Mouse (Mus musculus): Measurements from ENCODE around the gene AC161166.1. TPM values are rescaled to one million over a fixed set of nuclear protein-coding genes. Genes with fewer than 3 reads are reported as not detected.

AC161166.1 gene
- polyA plus RNA-seq (2015; fragmentation: Nextera tagmentation; extraction: Ambion mirVana): 0.06 and 0.10 TPM in 2 replicates

DNA sequence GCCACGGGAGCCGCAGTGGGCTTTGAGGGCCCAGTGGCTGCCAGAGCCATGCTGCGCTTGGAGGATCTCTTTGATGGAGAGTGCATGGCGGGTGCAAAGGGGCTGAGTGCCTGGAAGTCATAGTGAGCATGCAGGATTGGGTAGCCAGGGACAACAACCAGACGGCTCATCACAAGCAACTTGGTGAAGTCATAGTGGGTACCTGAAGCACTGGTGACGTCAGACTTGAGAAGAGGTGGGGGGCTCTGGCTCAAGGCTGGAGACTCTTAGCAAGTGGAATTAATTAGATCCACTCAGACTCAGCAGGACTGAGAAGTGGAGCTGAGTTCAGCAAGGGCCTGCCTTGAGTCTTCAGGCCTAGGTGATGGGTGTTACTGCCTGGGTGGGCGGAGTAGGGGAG lies at the start of gene AC161166.1:
TSS of gene AC161166.1 (minus strand) at position 101 of the 400 bp plus-strand sequence.
- DNase-seq (ENCODE audit: low spot score): no peak
- Histone ChIP-seq H3K9me3 (ENCODE audit: low read length) (no peaks in the 10 kb centered on the region), H3K4me1 (ENCODE audit: insufficient read depth, low read depth, low read length) (no peaks in the 10 kb centered on the region; the same call in 1 of the 2 replicates), H3K27me3 (replicated peaks; ENCODE audit: insufficient read depth, low read length) (no peaks in the 10 kb centered on the region), H3K4me2 (replicated peaks; ENCODE audit: low read depth, low read length) (no peak within 1 kb of the TSS), H3K27ac (ENCODE audit: low read length) (no peak within 1 kb of the TSS), H3K9ac (replicated peaks; ENCODE audit: low read depth) (no peak within 1 kb of the TSS), H3K4me3 (ENCODE audit: low read depth, low read length) (no peak within 1 kb of the TSS), H3K36me3 (ENCODE audit: insufficient read depth, low read length) (no peaks in the 10 kb centered on the region)
- TF ChIP-seq CTCF (IDR thresholded peaks at IDR 0.05): no peak
- no peak for TF ChIP-seq EP300 (IDR thresholded peaks at IDR 0.05)
- no peak for ATAC-seq
- 92% methylated on average over 7 of the region's 7 CpGs for WGBS

DNA sequence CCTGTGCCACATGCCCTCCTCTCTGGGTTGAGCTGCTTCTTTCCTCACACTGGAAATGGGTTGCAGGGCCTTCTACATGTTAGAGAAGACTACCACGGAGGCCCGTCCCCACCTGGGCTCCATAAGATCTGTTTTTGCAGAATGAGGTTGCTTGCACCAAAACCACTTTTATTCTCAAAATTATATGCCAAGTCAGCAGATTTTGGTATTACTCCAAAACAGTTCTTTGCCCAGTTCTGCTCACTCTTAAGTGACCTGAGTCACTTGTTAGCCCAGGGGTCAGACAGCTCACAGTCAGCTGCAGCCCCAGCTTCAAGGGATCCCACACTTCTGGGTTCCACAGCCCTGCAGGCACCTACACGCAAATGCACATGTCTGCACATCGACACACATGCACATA lies 49.2 kb upstream of the AC161166.1 start:
- 86% methylated on average over 4 of the region's 4 CpGs for WGBS
- no peaks in the 10 kb centered on the region for H3K27me3 ChIP-seq (replicated peaks; ENCODE audit: insufficient read depth, low read length)
- no peak for DNase-seq (ENCODE audit: low spot score)
- TF ChIP-seq EP300 (IDR thresholded peaks at IDR 0.05) (no peak), CTCF (IDR thresholded peaks at IDR 0.05) (no peak)
- peaks cover 5% of the 10 kb centered on the region; the same call in 1 of the 2 replicates for H3K36me3 ChIP-seq (ENCODE audit: insufficient read depth, low read length)
- H3K9me3 ChIP-seq (ENCODE audit: low read length): no peaks in the 10 kb centered on the region
- H3K27ac ChIP-seq (ENCODE audit: low read length): no peak overlapping the region
- H3K4me3 ChIP-seq (ENCODE audit: low read depth, low read length): no peak overlapping the region
- no peak overlapping the region for H3K4me2 ChIP-seq (replicated peaks; ENCODE audit: low read depth, low read length)
- no peaks in the 10 kb centered on the region for H3K4me1 ChIP-seq (ENCODE audit: insufficient read depth, low read depth, low read length)
- no peak for ATAC-seq
- no peak overlapping the region for H3K9ac ChIP-seq (replicated peaks; ENCODE audit: low read depth)

DNA sequence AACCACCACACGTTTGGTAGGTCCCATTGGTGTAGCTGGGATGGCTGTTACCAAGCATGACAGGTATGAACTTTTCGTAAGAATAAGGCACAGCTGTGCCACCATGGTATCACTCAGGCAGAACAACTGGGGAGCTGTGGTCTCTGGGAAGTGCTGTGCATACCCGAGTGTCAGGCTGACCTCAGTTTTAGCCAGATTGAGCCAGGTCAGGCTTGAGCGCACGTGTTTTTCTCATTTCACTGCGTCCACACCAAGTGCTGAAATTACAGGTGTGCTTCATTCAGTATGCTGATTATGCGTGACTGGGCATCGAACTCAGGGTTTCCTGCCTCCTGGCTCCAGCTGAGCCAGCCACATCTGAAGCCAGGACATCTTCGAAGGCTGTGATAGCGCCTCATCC lies 43.5 kb upstream of the AC161166.1 start:
- ATAC-seq: no peak

DNA sequence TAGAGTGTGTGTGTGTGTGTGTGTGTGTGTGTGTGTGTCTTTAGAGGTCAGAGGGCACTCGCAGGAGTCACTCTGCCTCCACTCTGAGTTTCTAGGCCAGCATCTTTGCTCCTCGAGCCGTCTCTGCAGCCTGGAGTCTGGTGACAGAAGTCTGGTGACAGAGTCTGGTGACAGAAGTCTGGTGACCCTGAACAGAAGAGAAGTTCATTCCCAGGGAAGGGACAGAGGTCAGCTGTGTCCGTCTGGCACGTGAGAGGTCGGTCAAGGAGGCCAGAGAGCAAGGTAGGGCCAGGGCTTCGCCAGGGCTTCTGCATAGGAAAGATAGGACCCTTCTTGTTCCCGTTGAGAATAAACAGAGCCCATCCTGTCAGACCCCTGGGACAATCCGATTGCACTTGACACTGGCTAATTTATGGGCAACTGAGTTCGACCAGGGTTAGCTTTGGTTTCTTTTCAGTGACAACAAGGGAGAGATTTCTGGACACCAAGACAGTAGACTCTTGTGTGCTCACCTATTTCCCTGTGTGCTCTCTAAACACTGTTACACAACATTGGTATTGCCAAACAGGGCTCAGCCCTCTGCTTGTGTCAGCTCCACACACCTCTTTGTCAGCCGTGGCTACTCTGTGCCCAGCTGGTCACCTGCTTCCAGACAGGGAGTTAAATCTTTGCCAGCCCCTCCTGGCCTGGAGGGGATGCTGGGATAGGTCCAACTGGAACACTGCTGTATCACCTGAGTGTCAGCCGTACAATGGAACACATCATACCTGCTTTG lies 39.9 kb upstream of the AC161166.1 start:
- WGBS: 80% methylated on average over 12 of the region's 12 CpGs
- TF ChIP-seq CTCF (IDR thresholded peaks at IDR 0.05): no peak
- TF ChIP-seq EP300 (IDR thresholded peaks at IDR 0.05): no peak
- no peaks in the 10 kb centered on the region for H3K9me3 ChIP-seq (ENCODE audit: low read length)
- no peak overlapping the region for H3K4me3 ChIP-seq (ENCODE audit: low read depth, low read length)
- ATAC-seq (no peak), DNase-seq (ENCODE audit: low spot score) (no peak)
- H3K27me3 ChIP-seq (replicated peaks; ENCODE audit: insufficient read depth, low read length): no peaks in the 10 kb centered on the region
- no peaks in the 10 kb centered on the region; the same call in 1 of the 2 replicates for H3K4me1 ChIP-seq (ENCODE audit: insufficient read depth, low read depth, low read length)
- no peak overlapping the region for H3K27ac ChIP-seq (ENCODE audit: low read length)
- H3K4me2 ChIP-seq (replicated peaks; ENCODE audit: low read depth, low read length): no peak overlapping the region
- H3K9ac ChIP-seq (replicated peaks; ENCODE audit: low read depth): no peak overlapping the region
- H3K36me3 ChIP-seq (ENCODE audit: insufficient read depth, low read length): peaks cover 4% of the 10 kb centered on the region; the same call in 1 of the 2 replicates

More for the DNA sequence above, 43.5 kb upstream of the AC161166.1 start:
- WGBS: 91% methylated on average over 10 of the region's 10 CpGs
- H3K9me3 ChIP-seq (ENCODE audit: low read length): no peaks in the 10 kb centered on the region
- no peak for DNase-seq (ENCODE audit: low spot score)
- no peak overlapping the region for H3K9ac ChIP-seq (replicated peaks; ENCODE audit: low read depth)
- H3K27ac ChIP-seq (ENCODE audit: low read length): no peak overlapping the region
- no peak overlapping the region for H3K4me3 ChIP-seq (ENCODE audit: low read depth, low read length)
- H3K4me1 ChIP-seq (ENCODE audit: insufficient read depth, low read depth, low read length): no peaks in the 10 kb centered on the region
- TF ChIP-seq EP300 (IDR thresholded peaks at IDR 0.05) (no peak), CTCF (IDR thresholded peaks at IDR 0.05) (no peak)
- no peaks in the 10 kb centered on the region for H3K27me3 ChIP-seq (replicated peaks; ENCODE audit: insufficient read depth, low read length)
- peaks cover 4% of the 10 kb centered on the region; the same call in 1 of the 2 replicates for H3K36me3 ChIP-seq (ENCODE audit: insufficient read depth, low read length)
- no peak overlapping the region for H3K4me2 ChIP-seq (replicated peaks; ENCODE audit: low read depth, low read length)

DNA sequence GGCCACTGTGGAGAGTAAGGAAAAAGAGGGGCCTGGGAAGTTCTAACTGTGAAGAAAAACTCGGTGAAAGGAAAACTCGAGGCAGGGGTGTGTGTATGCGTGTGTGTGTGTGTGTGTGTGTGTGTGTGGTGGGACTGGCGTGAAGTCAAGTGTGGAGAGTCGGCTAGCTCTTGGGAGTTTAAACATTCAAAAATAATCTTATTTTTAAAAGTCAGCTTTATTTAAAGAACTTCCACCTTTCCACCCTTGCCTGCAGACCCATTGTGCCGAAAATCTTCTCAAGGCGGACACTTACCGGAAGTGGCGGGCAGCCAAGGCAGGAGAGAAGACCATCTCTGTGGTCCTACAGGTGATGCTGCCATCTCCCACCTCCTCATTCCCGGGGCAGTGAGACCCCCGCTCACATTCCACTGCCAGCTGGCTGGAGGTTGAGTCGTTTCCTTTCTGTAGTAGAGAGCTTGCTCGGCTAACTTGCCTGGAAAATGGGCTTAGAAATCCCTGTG lies 35.3 kb upstream of the AC161166.1 start:
- TF ChIP-seq EP300 (IDR thresholded peaks at IDR 0.05): no peak
- no peak for TF ChIP-seq CTCF (IDR thresholded peaks at IDR 0.05)
- Histone ChIP-seq H3K36me3 (ENCODE audit: insufficient read depth, low read length) (peaks cover 4% of the 10 kb centered on the region; the same call in 1 of the 2 replicates), H3K9me3 (ENCODE audit: low read length) (no peaks in the 10 kb centered on the region), H3K9ac (replicated peaks; ENCODE audit: low read depth) (peak overlapping the region; percentile 77), H3K4me2 (replicated peaks; ENCODE audit: low read depth, low read length) (peak overlapping the region; percentile 73), H3K27me3 (replicated peaks; ENCODE audit: insufficient read depth, low read length) (no peaks in the 10 kb centered on the region), H3K4me3 (ENCODE audit: low read depth, low read length) (peak overlapping the region; percentile 75), H3K4me1 (ENCODE audit: insufficient read depth, low read depth, low read length) (no peaks in the 10 kb centered on the region; the same call in 1 of the 2 replicates), H3K27ac (ENCODE audit: low read length) (no peak overlapping the region)
- WGBS: 20% methylated on average over 13 of the region's 13 CpGs
- DNase-seq (ENCODE audit: low spot score): no peak
- no peak for ATAC-seq

DNA sequence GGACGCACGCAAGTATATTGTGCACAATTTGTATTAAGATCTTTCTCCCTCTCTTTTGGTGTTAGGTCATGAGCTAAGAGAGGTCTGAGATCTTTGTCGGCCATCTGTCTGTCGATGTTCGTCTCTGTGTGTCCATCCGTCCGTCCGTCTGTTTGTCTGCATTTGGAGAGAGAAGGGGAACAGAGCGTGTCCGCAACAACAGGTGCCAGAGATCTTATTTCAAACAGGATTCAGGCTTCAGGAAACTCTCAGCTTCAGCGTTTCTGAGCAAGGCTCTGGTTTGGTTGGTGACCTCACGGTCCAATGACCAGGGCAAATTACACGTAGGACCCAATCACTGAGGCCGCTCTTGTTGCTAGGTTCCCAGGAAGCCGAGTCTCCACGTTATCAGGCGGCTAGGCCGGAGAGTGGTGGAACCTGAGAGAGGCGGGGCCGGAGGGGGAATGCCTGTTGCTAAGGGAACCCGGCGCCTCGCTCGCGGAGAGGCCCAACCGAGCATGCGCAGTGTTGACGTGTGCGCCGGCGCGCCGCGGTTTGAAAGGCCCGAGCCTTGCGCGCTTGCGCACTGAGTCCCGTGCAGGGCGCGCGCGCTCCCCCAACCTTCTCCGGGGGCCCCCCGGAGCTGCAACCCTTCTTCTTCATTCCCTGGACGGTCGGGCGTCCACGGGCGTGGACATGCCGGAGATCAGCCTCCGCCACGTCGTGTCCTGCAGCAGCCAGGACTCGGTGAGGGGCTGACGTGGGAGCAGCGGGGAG lies 34.6 kb upstream of the AC161166.1 start:
- Histone ChIP-seq H3K36me3 (ENCODE audit: insufficient read depth, low read length) (no peaks in the 10 kb centered on the region), H3K27ac (ENCODE audit: low read length) (peak overlapping the region; percentile 64), H3K9me3 (ENCODE audit: low read length) (no peaks in the 10 kb centered on the region), H3K27me3 (replicated peaks; ENCODE audit: insufficient read depth, low read length) (no peaks in the 10 kb centered on the region), H3K4me2 (replicated peaks; ENCODE audit: low read depth, low read length) (peak overlapping the region; percentile 73), H3K4me1 (ENCODE audit: insufficient read depth, low read depth, low read length) (no peaks in the 10 kb centered on the region; the same call in 1 of the 2 replicates), H3K4me3 (ENCODE audit: low read depth, low read length) (peak overlapping the region; percentile 75), H3K9ac (replicated peaks; ENCODE audit: low read depth) (peak overlapping the region; percentile 77)
- DNase-seq (ENCODE audit: low spot score): peak; percentile 100
- peak; percentile 100 for ATAC-seq
- TF ChIP-seq EP300 (IDR thresholded peaks at IDR 0.05) (no peak), CTCF (IDR thresholded peaks at IDR 0.05) (no peak)
- 2% methylated on average over 57 of the region's 57 CpGs for WGBS

All from lung, postnatal 0 days (tissue).